Mouse (Mus musculus) stomach, postnatal 0 days (tissue): Measurements from ENCODE around the gene Tspan2.

ENCODE experiments used
- CTCF ChIP-seq: IDR thresholded peaks from 2 replicates; pipeline ENCODE4 v1.5.1; 2016; ENCODE audit warnings: antibody characterized with exemption, low read depth, mild to moderate bottlenecking, moderate library complexity
- EP300 ChIP-seq: optimal IDR thresholded peaks from 2 replicates; pipeline ENCODE3; 2016; ENCODE audit warnings: antibody characterized with exemption

GRCm38 (mm10) chr3:102751536-102751935, 17.2 kb downstream of the Tspan2 start:
- no peak for TF ChIP-seq CTCF
- TF ChIP-seq EP300: no peak
